Mouse (Mus musculus) limb, embryonic 11.5 days (tissue): Measurements from ENCODE around the gene Kcnj9. TPM values are rescaled to one million over a fixed set of nuclear protein-coding genes. Genes with fewer than 3 reads are reported as not detected.

Experiments
- ATAC-seq: fragments of 200-750 bp; cut with Nextera tagmentation; 2 replicates; pipeline ENCODE4 v1.8.0; 2017; ENCODE audit warnings: low read depth; ENCODE audit not compliant: insufficient number of reproducible peaks, low FRiP score, low TSS enrichment
- DNase-seq: peaks from one replicate; pipeline ENCODE4 v3.0.0-alpha.2; 2015; ENCODE audit warnings: low spot score
- H3K27ac ChIP-seq: fragments of 300-500 bp; sonication (generic); replicated peaks from 2 replicates; pipeline ENCODE4 v1.5.1; 2014; ENCODE audit warnings: low read depth, mild to moderate bottlenecking, low read length
- H3K27me3 ChIP-seq: fragments of 300-500 bp; sonication (generic); 2 replicates; pipeline ENCODE4 v1.6.1; 2014; ENCODE audit warnings: mild to moderate bottlenecking, low read length, mixed read lengths; ENCODE audit not compliant: control insufficient read depth, insufficient read depth
- H3K36me3 ChIP-seq: fragments of 300-500 bp; sonication (generic); 2 replicates; pipeline ENCODE4 v1.6.1; 2014; ENCODE audit warnings: mild to moderate bottlenecking, low read length, moderate library complexity, mixed read lengths; ENCODE audit not compliant: control insufficient read depth, insufficient read depth
- H3K4me1 ChIP-seq: fragments of 300-500 bp; sonication (generic); 2 replicates; pipeline ENCODE4 v1.6.1; 2014; ENCODE audit warnings: low read length, mixed read lengths; ENCODE audit not compliant: control insufficient read depth, insufficient read depth
- H3K4me2 ChIP-seq: fragments of 300-500 bp; sonication (generic); 2 replicates; pipeline ENCODE4 v1.6.1; 2014; ENCODE audit warnings: low read depth, mild to moderate bottlenecking, moderate library complexity; ENCODE audit not compliant: severe bottlenecking
- H3K4me3 ChIP-seq: fragments of 300-500 bp; sonication (generic); 2 replicates; pipeline ENCODE4 v1.5.1; 2014; ENCODE audit warnings: low read depth, low read length
- H3K9ac ChIP-seq: fragments of 300-500 bp; sonication (generic); 2 replicates; pipeline ENCODE4 v1.6.1; 2014; ENCODE audit warnings: mild to moderate bottlenecking, low read length
- H3K9me3 ChIP-seq: fragments of 300-500 bp; sonication (generic); 2 replicates; pipeline ENCODE4 v1.6.1; 2016; ENCODE audit warnings: low read length; ENCODE audit not compliant: control insufficient read depth
- WGBS: fragments of 180-500 bp; shearing (Covaris S2); extraction: QIAGEN DNeasy Blood & Tissue Kit; methylation state at CpG from one replicate; pipeline ENCODE4 v1.1.7; 2014; 5-methylcytosine and 5-hydroxymethylcytosine counted together
- polyA plus RNA-seq: library from polyadenylated mRNA; unstranded; fragments of >200 nt; fragmentation: Nextera tagmentation; extraction: Ambion mirVana; gene quantifications from 2 replicates; pipeline ENCODE4 v1.2.1, GENCODE M21; 2014

Gene Kcnj9
- polyA plus RNA-seq, result not detected in 2 replicates

DNA sequence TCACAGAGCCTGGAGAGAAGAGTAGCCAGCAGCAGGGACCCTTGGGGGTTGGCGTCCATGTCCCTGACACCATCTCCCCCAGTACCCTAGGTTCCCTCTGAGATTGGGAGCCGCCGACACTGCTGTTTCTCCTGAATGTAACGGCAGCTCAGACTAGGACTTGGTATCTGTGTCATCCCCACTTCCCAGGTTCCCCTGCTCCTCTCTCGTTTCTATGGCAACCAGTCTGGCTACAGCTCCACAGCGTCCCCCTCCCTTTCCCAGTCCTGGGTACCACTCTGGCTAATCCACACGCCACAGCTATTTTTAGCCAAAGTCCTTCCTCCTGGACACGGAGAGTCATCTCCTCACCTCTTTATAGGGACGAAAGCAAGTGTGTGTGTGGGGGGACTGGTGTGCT is at the start of gene Kcnj9:
Gene Kcnj9 (minus strand): TSS at position 188 of the 400 bp plus-strand sequence.
- Histone ChIP-seq H3K27me3 (peaks cover 42% of the 10 kb centered on the region), H3K36me3 (no peaks in the 10 kb centered on the region; the same call in 1 of the 2 replicates), H3K9ac (no peak within 1 kb of the TSS), H3K4me3 (no peak within 1 kb of the TSS), H3K9me3 (no peaks in the 10 kb centered on the region), H3K4me1 (peaks cover 5% of the 10 kb centered on the region), H3K4me2 (no peak within 1 kb of the TSS), H3K27ac (no peak within 1 kb of the TSS)
- no peak for DNase-seq
- ATAC-seq, result no peak
- 41% methylated on average over 9 of the region's 9 CpGs for WGBS

DNA sequence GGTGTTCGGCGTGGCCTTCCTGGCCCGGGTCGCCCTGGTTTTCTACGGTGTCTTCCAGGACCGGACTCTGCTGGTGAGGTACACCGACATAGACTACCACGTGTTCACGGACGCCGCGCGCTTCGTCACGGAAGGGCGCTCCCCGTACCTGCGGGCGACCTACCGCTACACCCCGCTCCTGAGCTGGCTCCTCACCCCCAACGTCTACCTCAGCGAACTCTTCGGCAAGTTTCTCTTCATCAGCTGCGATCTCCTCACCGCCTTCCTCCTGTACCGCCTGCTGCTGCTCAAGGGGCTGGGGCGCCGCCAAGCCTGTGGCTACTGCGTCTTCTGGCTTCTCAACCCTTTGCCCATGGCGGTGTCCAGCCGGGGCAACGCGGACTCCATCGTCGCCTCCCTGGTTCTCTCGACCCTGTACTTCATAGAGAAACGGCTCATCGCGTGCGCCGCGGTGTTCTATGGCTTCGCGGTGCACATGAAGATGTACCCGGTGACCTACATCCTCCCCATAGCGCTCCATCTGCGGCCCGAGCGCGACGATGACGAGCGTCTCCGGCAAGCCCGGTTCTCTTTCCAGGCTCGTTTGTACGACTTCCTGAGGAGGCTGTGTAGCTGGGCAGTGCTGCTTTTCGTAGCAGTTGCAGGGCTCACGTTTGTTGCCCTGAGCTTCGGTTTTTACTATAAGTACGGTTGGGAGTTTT is 47.8 kb upstream of the Kcnj9 start:
- no peak overlapping the region; the same call in 1 of the 2 replicates for H3K27ac ChIP-seq
- H3K27me3 ChIP-seq, result no peaks in the 10 kb centered on the region
- H3K36me3 ChIP-seq, result peaks cover 2% of the 10 kb centered on the region; the same call in 1 of the 2 replicates
- peak overlapping the region; percentile 96 for H3K4me3 ChIP-seq
- H3K4me1 ChIP-seq, result peaks cover 6% of the 10 kb centered on the region
- H3K9me3 ChIP-seq, result no peaks in the 10 kb centered on the region
- peak overlapping the region; percentile 78 for H3K9ac ChIP-seq
- 2% methylated on average over 62 of the region's 62 CpGs for WGBS
- DNase-seq, result peak; percentile 26
- peak overlapping the region; percentile 98 for H3K4me2 ChIP-seq
- no peak for ATAC-seq

DNA sequence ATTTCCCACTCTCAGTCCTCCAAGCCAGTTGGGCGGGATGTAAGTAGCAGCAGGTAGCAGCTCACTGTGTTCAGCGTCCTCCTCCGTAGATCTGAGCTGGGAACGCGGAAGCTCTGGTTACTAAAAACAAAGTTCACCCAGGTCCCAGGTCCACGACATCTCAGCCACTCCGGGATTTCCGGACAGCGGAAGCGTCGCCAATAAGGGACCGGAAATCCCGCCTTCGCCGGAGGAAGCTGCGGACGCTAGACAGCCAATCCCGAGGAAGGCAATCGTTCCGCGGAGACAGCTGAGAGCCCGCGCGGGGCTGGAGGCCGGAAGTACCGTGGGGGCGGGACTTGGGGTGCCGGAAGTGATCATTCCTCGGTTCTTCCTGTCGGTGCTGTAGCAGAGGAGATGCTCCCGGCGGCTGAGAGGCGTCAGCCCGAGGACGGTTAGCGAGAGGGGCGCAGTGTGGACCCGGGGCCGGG is 47.1 kb upstream of the Kcnj9 start, which contains the start of gene Pigm:
Gene Pigm (plus strand): TSS at position 349 of the 470 bp plus-strand sequence.
- peak within 1 kb of the TSS; percentile 78 for H3K9ac ChIP-seq
- peak within 1 kb of the TSS; percentile 96 for H3K4me3 ChIP-seq
- DNase-seq, result peak; percentile 98
- peak within 1 kb of the TSS; percentile 98 for H3K4me2 ChIP-seq
- peak within 1 kb of the TSS; percentile 56; the same call in 1 of the 2 replicates for H3K27ac ChIP-seq
- ATAC-seq, result peak; percentile 97
- H3K9me3 ChIP-seq, result no peaks in the 10 kb centered on the region
- peaks cover 2% of the 10 kb centered on the region; the same call in 1 of the 2 replicates for H3K36me3 ChIP-seq
- under 1% methylated on average over 35 of the region's 39 CpGs for WGBS
- H3K4me1 ChIP-seq, result peaks cover 6% of the 10 kb centered on the region
- no peaks in the 10 kb centered on the region for H3K27me3 ChIP-seq

DNA sequence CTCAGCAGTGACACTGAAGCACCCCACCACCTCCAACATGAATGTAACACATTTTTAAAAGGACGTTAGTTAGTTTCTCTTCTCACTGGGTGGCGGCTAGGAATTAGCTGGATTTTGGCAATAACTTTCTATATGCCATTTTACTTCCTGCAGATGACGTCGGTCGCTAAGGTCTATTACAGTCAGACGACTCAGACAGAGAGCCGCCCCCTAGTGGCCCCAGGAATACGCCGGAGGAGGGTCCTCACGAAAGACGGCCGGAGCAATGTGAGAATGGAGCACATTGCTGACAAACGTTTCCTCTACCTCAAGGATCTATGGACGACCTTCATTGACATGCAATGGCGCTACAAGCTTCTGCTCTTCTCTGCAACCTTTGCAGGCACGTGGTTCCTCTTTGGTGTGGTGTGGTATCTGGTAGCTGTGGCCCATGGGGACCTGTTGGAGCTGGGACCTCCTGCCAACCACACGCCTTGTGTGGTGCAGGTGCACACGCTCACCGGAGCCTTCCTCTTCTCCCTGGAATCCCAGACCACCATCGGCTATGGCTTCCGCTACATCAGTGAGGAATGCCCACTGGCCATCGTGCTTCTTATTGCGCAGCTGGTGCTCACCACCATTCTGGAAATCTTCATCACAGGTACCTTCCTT is 39.8 kb upstream of the Kcnj9 start:
- Histone ChIP-seq H3K4me1 (no peaks in the 10 kb centered on the region), H3K4me3 (no peak overlapping the region), H3K9me3 (no peaks in the 10 kb centered on the region), H3K36me3 (no peaks in the 10 kb centered on the region), H3K27ac (no peak overlapping the region), H3K27me3 (no peaks in the 10 kb centered on the region), H3K4me2 (no peak overlapping the region; the same call in 1 of the 2 replicates), H3K9ac (no peak overlapping the region)
- DNase-seq (peak; percentile 80), ATAC-seq (0 out of 2 replicates have a peak, but pooled peaks have one; percentile 41)
- 27% methylated on average over 23 of the region's 23 CpGs for WGBS

DNA sequence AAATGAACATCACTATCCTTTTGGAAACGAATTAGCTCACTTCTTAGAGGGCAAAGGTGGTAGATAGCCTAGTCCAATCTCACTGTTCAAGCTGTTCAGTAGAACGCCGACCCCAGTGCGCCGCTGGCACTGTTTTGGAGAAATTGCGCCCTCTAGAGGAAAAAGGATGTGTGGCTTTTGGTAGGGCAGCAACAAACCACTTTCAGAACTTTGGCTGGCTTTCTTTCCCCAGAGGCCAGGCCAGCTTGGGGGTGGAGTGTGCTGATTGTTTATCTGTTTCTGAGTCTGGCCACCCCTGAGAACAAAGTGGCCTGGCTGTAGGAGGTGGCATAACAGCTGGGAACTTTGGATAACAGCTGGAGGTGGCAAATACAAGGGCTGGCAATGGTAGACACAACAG is 35.6 kb upstream of the Kcnj9 start:
- no peaks in the 10 kb centered on the region for H3K9me3 ChIP-seq

DNA sequence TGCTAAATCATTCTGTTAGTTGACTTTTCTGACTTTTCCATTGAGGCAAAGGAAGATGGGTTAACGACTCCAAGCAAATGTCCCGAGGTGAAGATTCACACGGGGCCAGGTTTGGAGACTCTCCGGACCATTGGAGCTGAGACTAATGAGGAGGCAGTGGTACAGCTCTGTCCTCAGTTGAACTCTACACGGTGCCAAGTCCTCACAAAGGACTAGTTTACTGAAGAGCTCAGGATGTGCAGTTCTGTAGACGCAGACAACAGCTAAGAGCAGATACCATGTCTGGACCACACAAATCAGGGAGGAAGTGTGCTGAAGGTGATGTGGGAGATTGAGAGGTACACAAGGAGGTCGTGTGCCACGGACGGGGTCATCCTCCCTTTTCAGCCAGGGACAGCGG is 29.2 kb upstream of the Kcnj9 start:
- ATAC-seq, result no peak
- H3K9ac ChIP-seq, result no peak overlapping the region

More for the DNA sequence above, 35.6 kb upstream of the Kcnj9 start:
- DNase-seq (peak; percentile 55), ATAC-seq (no peak)
- Histone ChIP-seq H3K4me3 (no peak overlapping the region), H3K9ac (no peak overlapping the region), H3K36me3 (no peaks in the 10 kb centered on the region), H3K4me1 (no peaks in the 10 kb centered on the region), H3K27me3 (no peaks in the 10 kb centered on the region), H3K27ac (no peak overlapping the region), H3K4me2 (no peak overlapping the region)
- WGBS, result 19% methylated on average over 6 of the region's 6 CpGs

DNA sequence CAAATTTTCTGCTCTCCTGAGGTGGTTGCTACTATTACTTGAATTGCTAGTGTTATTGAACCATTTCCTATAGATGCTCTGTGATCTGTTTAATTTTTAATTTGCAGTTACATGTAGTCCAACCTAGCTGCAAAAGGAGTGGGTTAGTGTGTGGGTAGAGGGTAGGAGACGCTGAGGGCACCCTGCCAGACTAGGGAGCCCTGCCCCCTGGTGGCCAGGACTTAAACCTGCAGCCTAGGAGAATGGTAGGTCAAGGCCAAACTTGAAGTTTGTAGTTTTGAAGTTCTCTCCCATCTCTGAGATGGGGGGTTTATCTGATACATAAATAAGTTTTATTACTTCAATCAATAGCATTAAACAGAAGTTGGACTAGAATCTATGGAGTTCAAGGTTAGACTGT is 28.4 kb upstream of the Kcnj9 start:
- DNase-seq (peak; percentile 62), ATAC-seq (no peak)
- 13% methylated on average over 1 of the region's 1 CpGs for WGBS
- Histone ChIP-seq H3K27ac (no peak overlapping the region), H3K9ac (no peak overlapping the region), H3K36me3 (no peaks in the 10 kb centered on the region), H3K4me1 (no peaks in the 10 kb centered on the region), H3K9me3 (no peaks in the 10 kb centered on the region), H3K4me2 (no peak overlapping the region), H3K4me3 (no peak overlapping the region), H3K27me3 (no peaks in the 10 kb centered on the region)

More for the DNA sequence above, 29.2 kb upstream of the Kcnj9 start:
- H3K4me2 ChIP-seq, result no peak overlapping the region
- H3K9me3 ChIP-seq, result no peaks in the 10 kb centered on the region
- 84% methylated on average over 10 of the region's 10 CpGs for WGBS
- no peaks in the 10 kb centered on the region for H3K27me3 ChIP-seq
- H3K27ac ChIP-seq, result no peak overlapping the region
- no peaks in the 10 kb centered on the region for H3K36me3 ChIP-seq
- DNase-seq, result no peak
- H3K4me3 ChIP-seq, result no peak overlapping the region
- no peaks in the 10 kb centered on the region for H3K4me1 ChIP-seq

DNA sequence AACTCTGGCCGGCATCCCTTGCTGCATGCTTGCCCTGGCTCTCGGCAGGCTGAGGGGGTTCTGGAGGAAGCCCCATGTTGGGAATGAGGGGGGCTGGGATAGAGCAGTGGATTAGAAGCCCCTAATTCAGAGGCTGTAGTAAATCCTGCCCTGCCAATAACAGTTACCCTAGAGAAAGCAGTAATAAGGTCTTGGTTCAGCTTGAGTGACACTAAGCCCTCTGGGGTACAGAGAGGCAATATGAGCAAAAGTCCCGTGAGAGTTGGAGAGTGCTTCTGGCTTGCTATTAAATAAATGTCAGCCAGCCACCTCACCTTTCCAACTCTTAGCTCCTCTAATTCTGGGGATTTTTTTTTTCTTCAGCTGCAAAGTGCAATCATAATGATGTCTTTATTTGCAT is 26.2 kb upstream of the Kcnj9 start:
- 0 out of 2 replicates have a peak, but pooled peaks cover 4% of the 10 kb centered on the region for H3K4me1 ChIP-seq
- ATAC-seq (no peak), DNase-seq (no peak)
- H3K9me3 ChIP-seq, result no peaks in the 10 kb centered on the region
- WGBS, result 54% methylated on average over 3 of the region's 3 CpGs
- H3K4me2 ChIP-seq, result no peak overlapping the region
- peaks cover 4% of the 10 kb centered on the region; the same call in 1 of the 2 replicates for H3K27me3 ChIP-seq
- H3K9ac ChIP-seq, result no peak overlapping the region
- H3K36me3 ChIP-seq, result no peaks in the 10 kb centered on the region
- H3K4me3 ChIP-seq, result no peak overlapping the region
- H3K27ac ChIP-seq, result no peak overlapping the region; the same call in 1 of the 2 replicates
